Mouse (Mus musculus): ENCODE measurements at regions not wholly inside any gene's neighbourhood (a gene's known extent, or its start where the extent isn't known, plus 50 kb on each side); places are given as distances from the start of the nearest gene placed in this dataset.

DNA sequence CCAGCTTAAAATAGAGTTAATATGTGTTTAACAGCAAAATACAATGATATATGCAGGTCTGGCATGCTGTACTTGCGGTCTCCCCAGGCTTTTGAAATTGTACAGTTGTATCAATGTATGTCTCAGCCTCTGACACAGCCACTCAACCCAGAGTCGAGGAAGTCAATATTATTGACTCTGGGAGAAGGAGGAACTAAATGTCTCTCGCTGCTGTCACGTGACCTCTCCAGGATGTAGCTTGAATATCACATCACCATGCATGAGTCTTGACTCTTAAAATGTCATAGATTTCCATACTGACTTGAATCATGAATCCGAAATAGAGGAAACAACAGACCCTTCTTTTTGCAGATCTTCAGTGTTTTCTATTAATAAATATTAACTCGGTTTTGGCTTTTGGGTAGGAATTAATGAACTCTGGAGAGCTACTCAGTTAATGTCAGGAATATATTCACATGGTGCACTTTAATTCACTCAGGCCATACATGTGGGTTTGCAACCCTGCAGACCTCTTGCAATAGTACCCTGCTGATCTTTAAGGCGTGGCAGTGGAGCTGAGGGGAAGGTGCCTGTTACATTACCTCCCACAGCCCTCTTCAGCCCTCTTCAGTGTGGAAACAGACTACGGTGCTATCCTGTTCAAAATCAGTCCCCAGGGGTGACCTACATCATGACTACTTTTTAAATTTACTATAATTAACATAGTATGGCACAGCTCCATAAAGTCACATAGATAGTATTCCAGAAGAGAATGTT lies 102.7 kb upstream of the Foxn2 start:
- TF ChIP-seq GATA1 (IDR thresholded peaks at IDR 0.05; ENCODE audit: borderline replicate concordance, low read length) (no peak), FLI1 (IDR thresholded peaks at IDR 0.05; ENCODE audit: low read length) (no peak)

Measured in megakaryocyte, embryonic 14.5 days (primary cell).